Mouse (Mus musculus): ENCODE results near the gene Tlr8.

The Tlr8 gene

GRCm38 (mm10) chrX:167205813-167206520 is 58.2 kb downstream of the Tlr8 start:
- no peak for DNase-seq (ENCODE audit: low read depth, low spot score)

GRCm38 (mm10) chrX:167201365-167201764 is 62.8 kb downstream of the Tlr8 start:
- no peak for DNase-seq (ENCODE audit: low read depth, low spot score)

- DNase-seq (ENCODE audit: low read depth, low spot score), result no peak
Measured at GRCm38 (mm10) chrX:167195228-167195649, 68.9 kb downstream of the Tlr8 start.

Measured in embryo, embryonic 11.5 days (tissue).